Mouse (Mus musculus): Measurements from ENCODE around the gene Defb33. TPM values are rescaled to one million over a fixed set of nuclear protein-coding genes. Genes with fewer than 3 reads are reported as not detected.

Defb33 gene
- not detected for total RNA-seq (2022)

DNA sequence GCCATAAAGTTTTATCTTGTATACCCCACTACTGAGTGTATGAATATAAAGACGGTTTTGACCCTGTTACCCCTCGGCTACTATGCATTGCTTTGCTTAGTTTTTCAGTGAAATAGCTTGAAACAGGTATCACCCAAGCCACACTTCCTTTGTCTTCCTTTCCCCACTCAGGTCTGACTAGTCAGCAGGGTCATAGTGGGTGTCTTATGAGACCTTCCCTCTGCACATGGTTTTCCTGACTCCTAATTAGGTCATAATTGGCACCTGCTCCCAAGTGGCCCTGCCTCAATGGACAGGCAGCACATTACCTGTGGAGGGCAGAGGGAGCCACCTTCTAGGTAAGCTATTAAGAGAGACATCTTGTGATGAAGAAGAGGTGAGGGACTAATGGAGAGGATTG, at the start of gene Defb33:
Defb33 (plus strand) TSS at position 301 of the 400 bp plus-strand sequence.
- no peak for DNase-seq (ENCODE audit: low spot score)

DNA sequence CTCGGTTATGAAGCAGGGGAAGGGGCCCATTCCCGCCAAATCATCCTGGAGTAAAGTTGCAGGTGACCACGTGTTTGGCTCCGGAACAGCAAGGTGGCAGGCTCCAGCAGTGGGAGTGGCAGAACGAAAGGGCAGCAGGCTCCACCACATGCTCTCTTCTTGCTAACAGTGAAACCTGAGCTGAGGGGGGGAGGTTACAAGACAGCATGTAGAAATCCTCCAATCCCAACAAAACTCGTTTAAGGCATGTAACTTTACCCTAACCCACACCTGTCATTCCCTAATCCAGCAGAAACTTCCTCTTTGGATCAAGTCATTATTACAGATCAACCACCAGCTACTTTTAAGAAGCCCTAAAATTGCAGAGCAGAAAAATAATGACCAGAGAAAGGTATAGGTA, 17.9 kb upstream of the Defb33 start:
- no peak for DNase-seq (ENCODE audit: low spot score)

DNA sequence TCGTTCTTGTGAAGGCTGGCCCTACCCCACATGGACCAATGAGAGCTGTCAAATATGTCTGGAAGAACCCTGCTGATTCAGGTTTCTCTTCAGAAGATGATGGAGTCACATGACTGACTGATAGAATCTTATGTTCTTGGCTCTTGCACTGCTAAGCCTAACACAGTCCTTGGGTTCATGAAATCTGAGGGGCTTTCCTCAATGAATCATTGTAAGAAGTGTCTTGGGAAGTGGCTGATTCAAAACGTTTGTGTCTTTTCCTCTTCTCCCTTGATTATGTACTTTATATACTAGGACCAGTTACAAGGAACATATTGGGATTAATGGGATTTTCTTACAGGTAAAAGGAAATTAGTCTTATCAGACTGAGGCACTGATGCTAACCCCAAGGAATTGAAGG, 10.1 kb downstream of the Defb33 start, which contains the start of gene Gm15056:
Gm15056 (minus strand) TSS at position 101 of the 400 bp plus-strand sequence.
- DNase-seq (ENCODE audit: low spot score): no peak

DNA sequence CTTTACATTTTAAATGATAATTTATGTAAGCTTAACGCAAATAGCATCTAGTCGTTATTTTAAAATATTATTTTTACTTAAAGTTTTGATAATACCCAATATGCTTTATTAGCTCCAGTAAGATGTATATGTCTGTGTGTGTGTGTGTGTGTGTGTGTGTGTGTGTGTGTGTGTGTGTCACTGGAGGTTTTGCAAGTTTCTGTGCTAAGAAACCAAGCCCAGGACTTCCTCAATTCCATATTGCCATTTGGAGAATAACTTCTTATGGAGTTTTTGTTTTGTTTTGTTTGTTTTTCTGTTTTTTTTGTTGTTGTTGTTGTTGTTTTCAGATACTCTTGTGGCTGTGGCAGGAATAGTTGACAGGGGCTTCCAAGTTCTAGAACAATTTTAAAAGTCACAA, 14.7 kb downstream of the Defb33 start:
- DNase-seq (ENCODE audit: low spot score): no peak

DNA sequence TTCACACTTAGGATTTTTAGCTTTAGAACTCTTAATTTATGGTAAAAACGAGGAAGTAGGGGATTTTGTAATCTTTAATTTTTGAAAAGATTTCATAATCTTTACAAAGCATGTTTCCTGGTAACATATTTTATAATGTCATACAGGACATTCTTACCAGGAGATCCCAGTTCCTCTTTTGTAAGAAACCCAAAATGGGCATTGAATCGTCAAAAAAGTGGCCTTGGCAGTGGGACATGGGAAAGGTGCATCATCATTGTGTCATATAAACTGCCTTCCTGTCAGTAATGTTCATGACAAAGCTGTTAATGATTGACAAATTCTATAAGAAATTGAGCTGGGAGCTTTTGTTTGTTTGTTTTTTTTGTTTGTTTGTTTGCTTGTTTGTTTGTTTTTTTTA, 15.8 kb downstream of the Defb33 start:
- DNase-seq (ENCODE audit: low spot score): no peak

DNA sequence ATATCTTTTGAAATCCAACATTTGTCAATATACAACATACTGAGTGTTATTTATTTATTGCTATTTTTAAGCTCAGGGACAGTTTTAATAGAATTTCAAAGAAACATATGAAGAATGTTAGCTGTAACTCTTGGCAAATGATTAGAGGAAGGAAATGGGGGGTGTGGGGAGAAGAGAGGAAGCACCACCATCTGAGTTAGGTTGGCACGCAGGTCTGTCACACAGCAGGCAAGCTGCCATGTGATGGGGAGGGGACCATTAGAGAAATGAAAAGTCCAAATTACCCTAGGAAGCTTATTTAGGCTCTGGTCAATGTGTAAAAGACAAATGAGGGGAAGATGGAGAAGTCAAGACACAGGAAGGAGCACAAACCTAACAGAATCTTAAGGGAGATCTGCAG, 19.8 kb downstream of the Defb33 start:
- no peak for DNase-seq (ENCODE audit: low spot score)

DNA sequence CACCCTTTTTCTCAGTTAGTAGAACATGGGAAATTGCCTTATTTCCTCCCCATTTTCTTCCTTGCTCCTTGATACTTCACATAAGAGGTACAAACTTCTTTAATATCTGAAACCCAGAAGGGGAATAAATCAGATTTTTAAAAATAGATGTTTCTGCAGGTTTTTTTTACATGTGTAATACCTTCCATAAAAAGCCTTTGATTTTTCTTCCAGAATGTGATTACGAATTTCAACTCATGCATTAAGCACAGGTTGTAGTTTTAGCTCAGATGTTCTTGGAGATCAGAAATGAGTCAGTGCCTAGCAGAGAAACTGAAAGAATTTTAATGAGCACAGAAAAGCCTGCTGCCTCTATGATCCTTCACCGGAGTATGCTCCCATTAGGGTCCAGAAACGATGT, 29.5 kb downstream of the Defb33 start, which contains the start of gene Gm6040:
Gm6040 (minus strand) TSS at position 101 of the 400 bp plus-strand sequence.
- DNase-seq (ENCODE audit: low spot score): no peak

DNA sequence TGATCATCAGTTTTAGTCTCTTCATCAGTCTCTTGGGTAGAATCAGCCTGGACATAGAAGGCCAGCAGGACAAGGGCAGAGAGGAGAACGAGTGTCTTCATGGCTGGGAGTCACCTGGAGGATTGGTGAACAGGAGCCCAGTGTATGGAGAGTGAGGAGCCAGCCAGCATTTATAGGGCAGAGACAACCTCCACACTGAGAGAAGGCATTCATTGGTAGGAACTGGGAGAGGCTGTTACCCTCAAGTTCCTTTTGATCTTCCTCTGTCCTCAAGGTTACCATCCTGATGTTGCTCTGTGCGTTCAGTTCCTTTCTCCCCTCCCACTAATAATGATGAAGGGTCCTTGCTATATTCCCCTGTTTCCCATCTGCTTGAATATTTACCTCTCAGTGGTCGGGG, 52.1 kb downstream of the Defb33 start, which contains the start of gene AY761185:
AY761185 (minus strand) TSS at position 101 of the 400 bp plus-strand sequence.
- no peak for DNase-seq (ENCODE audit: low spot score)

Other genes with a start within 250 kb of the Defb33 start
- not detected for gene Gm15056, start 10.0 kb downstream of the Defb33 start, total RNA-seq (2022)
- not detected for gene Gm6040, start 29.4 kb downstream of the Defb33 start, total RNA-seq (2022)
- gene AY761185, start 52.0 kb downstream of the Defb33 start, total RNA-seq (2022): not detected
- not detected for gene Defa21, start 132.9 kb downstream of the Defb33 start, total RNA-seq (2022)
- gene Defa23, start 162.4 kb downstream of the Defb33 start, total RNA-seq (2022): not detected
- not detected for gene Defa35, start 172.4 kb downstream of the Defb33 start, total RNA-seq (2022)
- gene Defa25, start 191.8 kb downstream of the Defb33 start, total RNA-seq (2022): not detected
- gene Gm14851, start 203.4 kb downstream of the Defb33 start, total RNA-seq (2022): not detected
- not detected for gene Defa30, start 242.0 kb downstream of the Defb33 start, total RNA-seq (2022)